Mouse (Mus musculus) retina, adult 2 months (tissue): ENCODE data around the gene Sned1.
"Not testable (repeated sequence)": the region's sequence is repeated elsewhere in the genome, so short reads cannot be mapped to it uniquely, and the experiment has no call there.

Experiments
- DNase-seq: peaks from one replicate; pipeline ENCODE4 v3.0.0-alpha.2; 2012; ENCODE audit warnings: low read depth, low spot score

Sned1 gene

DNA sequence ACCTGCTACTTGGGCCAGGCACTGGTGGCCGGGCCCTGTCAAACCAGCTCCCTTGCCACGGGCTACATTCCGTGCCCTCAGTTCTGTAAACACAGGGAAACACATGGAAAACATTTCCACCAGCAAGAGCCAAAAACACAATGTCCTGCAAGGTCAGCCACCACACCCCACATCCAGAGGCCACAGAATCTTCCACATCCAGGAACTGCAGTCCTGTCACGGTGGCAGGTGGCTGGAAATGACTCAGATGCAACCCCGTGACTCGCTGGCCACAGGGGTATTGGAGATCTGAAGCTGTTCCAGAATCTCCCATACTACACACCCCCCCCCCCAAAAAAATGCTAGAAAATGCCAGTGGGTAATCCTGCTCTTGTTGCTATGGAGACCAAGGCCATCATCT lies 6.4 kb upstream of the Sned1 start:
- DNase-seq, result no peak

DNA sequence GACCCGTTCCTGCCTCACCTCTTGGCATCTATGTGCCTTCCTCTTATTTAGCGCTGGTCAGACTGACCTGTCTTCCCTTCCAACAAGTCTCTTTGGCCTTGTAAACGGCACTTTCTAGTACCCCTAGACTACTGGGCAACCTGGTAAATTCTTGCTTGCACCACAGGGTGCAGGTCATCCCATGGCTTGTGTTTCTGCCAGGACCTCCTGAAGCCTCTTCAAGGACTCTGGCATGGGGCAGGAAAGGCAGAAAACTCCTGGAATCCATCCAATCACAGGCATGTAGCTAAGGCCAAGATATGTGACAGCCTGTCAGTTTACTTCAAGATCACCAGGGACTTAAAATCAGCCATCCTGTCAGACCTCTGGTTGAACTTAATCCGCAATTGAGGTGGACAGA lies 6.0 kb upstream of the Sned1 start:
- no peak for DNase-seq

DNA sequence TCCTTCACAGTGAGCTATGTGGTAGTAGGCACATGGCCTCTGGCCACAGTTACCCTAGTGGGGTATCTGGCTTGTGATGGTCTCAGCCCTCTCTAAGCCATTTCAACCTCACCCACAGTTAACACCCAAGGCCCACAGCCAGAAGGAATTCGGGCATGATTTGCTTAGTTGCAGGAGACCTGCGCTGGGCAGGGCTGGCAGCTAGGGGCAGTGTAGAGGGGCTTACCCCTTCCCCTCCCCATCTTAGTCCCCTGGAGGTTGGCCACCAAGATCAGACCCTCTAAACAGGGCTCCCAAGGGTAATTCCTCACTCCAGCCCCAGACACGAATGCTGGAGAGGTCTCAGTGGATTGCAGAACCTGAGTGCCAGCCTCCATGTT lies 894 bp downstream of the Sned1 start:
- no peak for DNase-seq

DNA sequence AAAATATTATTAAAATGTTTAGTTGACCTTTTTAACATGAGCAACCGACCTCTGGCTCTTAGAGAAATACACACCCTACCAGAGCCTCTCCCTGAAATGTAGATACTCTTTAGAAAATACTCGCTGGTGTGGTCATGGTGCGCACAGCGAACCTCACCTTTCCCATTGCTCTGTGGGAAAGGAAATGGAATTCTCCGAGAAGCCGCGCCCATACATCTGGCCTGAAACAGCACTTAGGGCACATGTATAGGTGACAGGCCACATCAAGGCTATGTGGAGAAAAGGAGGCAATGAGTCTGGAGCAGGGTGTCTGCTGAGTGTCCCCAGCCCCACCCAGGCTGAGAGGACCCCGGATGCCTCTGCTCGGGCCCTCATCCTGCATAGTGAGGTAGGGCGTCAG lies 2.0 kb downstream of the Sned1 start:
- no peak for DNase-seq

DNA sequence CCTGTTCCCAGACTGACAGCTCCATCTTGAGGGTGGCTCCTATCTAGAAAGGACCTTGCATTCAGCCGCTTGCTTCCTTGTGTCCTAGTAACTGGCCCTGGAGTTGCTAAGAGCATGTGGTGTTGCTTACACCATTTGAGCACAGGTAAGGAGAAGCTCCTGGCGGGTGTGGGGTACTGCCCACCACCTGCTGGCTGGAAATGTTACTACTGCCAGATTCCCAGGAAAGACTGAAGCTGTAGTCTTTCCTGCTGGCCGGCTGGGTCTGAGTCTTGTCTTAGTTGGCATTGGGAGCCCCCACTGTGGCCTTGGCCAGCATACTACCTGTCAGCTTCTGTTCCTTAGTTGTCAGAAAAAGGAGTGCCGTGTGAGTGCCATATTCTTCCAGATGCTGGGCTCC lies 2.6 kb downstream of the Sned1 start:
- DNase-seq, result no peak

DNA sequence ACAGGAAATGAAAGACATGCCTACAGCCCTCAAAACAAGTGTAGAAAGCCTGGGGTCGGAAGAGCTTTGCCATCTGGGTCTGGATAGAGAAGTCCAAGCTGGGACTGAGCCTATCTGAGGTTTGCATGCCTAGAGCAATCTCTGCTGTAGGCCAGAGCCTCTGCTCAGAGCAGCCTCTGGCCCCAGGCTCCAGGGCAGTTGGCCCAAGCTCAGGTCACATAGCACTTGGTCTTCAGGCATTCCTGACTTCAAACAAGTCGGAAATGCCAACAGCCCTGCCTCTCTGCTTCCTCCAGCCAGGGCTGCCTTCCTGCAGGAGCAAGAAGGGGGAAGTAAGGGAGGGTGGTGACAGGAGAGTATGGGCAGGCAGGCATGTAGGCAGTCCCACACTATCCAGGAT lies 10.3 kb downstream of the Sned1 start:
- DNase-seq, result no peak

DNA sequence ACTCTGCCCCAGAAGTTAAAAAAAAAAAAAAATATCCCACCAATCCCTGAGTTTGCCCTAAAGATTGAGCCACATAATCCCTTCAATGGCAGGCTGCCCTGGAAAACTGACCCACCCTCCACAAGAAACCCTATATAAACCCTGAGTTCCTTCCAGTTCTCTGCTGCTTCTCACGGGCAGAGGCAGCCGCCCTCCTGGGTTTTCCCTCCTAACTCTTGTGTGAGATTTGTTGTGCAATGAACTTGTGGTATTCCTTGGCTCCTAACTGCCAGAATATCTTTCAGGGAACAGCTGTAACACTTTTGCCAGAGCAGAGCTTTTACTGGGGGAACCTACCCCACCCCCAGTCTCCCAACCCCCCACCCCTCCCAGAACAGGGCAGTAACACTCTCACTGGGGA lies 16.9 kb downstream of the Sned1 start:
- no peak for DNase-seq

DNA sequence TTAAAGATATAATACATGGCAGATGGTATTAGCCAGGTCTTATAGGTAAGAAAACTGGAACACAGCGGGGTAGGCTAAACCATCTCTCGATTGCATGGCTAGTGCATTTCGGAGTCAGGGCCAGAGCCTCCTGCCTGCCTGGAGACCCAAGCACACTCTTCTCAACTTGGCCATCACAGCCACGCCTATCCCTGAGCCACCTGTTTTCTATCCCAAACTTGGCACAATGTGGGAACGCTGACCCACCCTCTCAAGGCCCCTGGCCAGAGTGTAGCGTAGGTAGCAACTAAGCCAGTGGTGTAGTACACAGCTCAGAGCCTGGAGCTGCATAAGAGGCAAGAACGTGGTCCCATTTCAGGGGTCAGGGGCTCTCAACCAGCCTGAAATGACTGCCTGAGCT lies 20.1 kb downstream of the Sned1 start:
- DNase-seq, result no peak

DNA sequence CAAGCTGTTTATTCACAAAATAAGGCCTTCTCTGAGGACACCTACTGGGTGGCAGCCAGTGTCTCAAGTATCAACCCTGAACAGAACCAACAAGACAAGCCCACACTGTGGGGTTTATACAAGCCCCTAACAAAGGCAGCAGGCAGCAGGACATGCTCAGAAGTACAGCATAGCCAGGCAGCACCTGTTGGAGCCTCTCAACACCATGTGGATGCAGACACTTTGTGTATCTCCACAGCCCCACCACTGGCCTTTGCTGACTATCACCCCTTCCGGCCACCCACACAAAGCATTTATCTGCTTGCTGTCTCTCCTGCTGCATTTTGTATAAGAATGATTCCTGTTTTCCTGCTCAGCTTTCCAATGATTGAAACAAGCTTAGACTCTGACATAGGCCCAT lies 21.9 kb downstream of the Sned1 start:
- no peak for DNase-seq

DNA sequence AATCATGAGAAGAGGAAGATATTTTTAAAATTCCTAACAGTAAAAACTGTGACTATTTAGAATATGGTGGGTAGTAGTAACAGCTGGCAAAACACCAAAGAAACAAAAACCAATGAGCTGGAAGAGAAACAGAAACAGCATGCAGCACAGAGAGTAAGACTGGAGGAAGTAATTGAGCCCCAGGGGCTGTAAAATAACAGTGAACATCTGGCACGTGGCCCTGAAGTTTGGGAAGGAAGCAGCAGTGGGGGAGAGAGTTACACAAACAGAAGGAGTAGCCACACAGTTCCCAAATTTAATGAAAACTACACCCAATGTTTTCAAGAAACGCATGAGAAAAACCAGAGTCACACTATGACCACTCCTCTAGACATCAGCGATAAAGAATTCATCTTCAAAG lies 31.6 kb downstream of the Sned1 start:
- no peak for DNase-seq

DNA sequence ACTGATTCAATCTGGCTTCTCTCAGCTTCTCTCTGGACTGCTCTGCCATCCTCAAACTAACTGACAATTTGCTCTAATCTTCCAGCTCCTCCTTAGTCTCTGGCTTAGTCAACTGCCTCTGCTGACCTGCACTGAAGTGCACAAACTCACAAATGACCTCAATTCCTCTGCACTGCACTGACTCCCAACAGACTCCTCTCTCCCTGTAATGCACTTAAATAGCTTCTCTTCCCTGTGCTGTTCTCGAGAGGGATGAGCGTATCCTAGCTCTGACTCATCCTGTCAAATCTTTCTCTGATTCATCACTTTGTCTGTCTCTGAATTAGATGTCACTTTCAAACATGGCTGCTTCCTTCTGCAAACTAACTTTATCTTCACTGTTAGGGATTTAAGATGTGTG lies 32.6 kb downstream of the Sned1 start:
- DNase-seq, result no peak

DNA sequence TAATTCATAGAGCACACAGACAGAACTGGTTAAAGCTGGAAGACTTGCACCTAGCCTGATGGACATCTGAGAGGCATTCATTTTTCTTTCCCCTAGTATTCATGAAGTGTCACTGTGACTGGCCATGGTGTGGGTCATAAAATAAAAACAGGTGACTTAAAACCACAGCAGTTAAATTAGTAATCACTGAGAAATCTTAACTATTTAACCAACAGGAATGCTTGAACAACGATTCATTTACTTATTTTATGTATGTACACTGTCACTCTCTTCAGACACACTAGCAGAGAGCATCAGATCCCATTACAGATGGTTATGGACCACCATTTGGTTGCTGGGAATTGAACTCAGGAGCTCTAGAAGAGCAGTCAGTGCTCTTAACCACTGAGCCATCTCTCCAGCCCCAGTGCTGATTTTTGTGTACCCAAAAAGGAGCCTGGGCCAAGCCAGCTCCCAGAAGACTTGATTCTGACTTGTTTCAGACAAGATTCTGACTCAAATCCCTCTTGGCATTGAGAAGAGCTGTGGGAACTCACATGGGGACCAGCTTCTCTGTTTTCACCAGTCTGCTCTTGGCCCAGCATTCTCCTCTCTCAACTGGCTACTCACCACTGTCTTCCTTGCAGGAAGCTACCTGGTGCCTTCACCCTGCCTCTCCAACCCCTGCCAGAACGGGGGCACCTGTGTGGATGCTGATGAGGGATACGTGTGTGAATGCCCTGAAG lies 35.0 kb downstream of the Sned1 start:
- DNase-seq, result no peak

DNA sequence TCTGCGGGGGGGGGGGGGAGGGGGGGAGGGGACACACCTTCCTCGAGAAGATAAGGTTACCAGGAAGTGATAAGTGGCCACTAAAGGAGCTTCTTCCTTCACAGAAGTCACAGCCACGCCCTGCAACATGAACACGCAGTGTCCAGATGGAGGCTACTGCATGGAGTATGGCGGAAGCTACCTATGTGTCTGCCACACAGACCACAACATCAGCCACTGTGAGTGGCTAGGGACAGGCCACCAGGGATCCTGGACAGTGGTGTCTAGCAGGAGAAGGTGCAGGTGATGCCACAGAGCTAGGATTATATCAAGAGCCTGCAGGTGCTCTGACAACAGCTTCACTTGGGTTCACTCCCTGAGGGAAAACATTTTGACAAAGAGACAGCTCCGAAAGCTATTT lies 36.1 kb downstream of the Sned1 start:
- no peak for DNase-seq

DNA sequence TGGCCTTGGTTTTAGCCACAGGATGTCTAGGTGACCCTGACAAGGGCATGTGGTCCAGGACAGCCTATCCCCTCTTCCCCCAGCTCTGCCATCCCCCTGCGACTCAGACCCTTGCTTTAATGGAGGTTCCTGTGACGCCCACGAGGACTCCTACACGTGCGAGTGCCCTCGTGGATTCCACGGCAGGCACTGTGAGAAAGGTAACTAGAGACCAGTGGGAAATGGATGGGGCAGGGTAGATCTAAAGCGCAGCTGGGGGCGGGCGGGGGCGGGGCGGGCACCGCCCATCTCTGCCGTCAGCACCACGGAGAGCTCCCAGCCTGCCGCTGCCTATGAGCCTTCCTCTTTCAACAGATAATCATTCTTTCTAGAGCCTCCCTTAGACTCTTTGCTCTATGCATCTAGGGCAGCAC lies 36.8 kb downstream of the Sned1 start:
- DNase-seq, result no peak

DNA sequence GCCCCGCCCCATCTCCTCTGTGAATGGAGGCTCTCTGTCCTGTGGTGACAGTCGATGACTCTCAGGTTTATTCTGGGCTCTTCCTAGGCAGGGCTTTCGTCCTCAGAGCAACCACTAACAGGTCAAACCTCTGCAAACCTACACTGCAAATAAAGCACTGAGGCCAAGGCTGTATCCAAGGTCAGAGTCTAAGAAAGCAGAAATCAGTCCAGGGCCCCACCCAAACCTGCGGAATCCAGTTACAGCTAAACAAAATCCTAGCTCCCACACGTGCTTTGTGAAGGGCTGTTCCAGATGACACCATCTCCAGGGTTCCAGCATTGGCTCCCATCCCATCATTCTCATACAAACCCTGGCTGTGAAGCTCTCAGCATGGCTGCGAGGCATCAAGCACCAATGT lies 39.9 kb downstream of the Sned1 start:
- no peak for DNase-seq

DNA sequence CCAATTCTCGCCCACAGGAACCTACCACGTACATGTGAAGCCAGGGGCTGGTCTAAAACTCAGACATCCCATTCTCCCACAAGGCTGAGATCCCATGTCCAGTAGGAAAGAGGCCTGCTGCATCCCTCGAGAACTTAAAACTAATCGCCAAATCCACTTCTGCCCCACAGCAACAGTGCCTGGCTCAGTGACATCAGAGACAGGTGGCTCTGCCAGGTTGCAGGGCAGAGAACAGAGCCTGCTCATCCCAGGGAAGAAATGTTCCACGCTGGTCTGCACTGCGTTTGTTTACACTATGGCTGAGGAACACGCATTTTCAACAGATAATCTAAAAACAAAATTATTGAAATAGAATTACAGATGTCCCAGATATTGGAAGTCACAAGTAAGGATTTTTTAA lies 41.4 kb downstream of the Sned1 start:
- DNase-seq, result no peak

DNA sequence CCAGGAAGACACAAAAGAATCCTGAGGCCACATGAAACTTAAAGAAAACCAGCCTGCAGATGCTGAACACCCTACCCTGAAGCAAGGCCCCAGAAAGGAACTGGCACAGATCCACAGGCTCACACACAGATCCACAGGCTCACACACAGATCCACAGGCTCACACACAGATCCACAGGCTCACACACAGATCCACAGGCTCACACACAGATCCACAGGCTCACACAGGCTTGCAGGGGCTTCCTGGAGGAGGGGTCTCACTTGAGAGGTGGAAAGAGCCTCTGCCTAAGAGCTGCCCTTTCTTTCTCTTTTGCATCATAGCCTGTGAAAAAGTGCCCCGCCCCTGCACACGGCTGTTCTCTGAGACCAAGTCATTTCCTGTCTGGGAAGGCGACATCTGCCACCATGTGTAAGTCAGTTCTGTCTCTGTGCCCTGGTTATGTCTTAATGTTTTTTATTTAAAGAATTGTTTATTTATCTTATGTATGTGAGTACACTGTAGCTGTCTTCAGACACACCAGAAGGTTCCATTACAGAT lies 54.1 kb downstream of the Sned1 start:
- DNase-seq, result no peak

DNA sequence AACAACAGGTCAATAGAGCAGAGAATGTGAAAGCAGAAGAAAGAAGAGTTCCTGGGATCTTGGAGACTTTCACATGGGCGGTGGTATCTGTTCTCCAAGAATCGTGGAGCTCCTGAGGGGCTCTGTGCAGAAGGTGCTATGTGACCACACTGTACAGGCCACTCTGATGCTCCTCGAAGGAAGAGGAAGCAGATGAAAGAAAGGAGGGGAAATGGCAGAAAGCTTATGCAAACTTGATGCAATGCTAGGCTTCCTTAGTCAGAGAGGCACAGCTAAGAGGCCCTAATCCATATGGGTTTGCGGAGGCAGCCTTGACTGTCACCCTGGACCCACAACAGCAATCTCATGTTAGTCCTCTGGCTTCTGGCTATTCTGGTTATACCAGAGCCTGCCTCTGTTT lies 55.3 kb downstream of the Sned1 start:
- DNase-seq, result no peak

DNA sequence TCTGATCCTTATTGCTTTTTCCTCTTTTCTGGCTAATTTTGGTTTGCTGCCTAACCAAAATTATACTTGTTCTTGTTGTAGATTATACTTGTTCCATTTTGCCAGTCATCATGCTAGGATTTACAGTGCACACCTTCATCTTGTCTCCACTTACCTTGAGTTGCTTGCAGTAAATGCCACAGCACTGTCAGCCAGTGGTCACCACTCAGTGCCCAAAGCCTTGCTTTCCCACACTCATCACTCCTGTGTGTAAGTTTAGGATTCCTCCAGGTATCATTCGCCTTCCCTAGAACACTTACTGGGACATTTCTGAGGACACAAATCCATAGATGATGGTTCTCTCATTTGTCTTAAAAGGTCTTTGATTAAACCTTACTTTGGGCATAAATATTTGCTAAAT lies 56.0 kb downstream of the Sned1 start:
- no peak for DNase-seq

DNA sequence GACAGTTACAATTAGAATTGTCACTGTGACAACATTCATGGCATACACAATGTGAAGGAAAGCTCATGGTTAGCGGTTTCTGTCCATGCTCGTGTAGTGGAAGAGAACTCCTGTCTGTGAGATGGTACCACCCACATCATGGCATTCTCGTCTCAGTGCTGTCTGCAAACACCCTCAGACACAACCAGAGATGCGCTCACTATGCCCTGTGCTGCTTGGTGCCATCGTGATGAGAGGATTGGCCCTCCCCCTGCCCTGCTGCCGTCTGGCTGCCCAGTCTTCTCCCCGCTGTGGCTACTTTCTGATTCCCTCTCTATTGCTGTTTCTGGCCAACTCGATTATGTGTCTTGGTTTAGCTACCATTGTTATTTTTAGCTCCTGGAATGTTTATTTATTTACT lies 56.4 kb downstream of the Sned1 start:
- no peak for DNase-seq

DNA sequence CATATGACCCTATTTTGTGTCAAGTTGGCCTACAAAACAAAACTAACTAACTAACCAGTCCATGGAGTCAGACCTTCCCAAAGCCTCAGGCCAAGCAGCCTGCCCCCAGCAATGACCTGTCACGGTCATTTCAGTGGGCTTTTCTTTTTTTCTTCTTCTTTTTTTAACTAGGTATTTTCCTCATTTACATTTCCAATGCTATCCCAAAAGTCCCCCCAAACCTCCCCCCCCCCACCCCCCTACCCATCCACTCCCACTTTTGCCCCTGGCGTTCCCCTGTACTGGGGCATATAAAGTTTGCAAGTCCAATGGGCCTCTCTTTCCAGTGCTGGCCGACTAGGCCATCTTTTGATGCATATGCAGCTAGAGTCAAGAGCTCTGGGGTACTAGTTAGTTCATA lies 58.9 kb downstream of the Sned1 start:
- DNase-seq, result not testable (repeated sequence)

DNA sequence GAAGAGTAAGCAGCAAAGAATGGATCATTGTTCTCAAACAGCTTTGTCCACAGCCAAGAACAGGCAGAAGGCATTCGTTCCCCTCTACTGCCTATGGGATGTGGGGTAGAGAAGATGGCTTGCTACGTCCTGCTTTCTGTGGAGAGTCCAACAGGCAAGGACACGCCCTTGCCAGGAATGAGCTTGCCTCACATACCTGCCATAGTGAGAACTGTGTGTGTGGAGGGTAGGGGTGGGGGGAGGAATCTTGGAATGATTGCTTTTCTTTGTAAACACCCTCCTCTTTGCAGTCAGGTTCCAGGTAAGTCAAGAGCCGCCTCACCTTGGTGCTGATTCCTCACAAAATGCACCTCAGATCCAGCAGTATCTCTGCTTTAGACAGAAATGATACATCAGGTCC lies 64.2 kb downstream of the Sned1 start:
- DNase-seq, result no peak

DNA sequence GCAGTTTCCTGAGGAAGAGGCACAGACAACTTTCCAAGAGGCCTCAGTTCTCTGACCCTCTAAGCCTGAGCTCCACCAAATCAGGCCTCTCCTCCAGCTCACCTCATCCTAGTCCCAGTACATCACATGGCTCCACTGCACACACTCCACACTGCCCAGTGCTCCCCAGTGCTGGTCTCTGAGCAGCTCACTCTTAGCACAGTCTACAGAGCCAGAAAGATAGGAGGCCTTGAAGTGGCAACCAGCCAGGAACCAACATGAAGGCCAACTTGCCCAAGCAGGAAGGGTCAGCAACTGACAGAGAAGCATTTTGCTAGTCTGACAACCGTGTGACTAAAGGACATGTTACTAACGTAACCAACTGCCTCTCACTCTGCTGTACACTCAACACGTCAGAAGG lies 64.9 kb downstream of the Sned1 start:
- no peak for DNase-seq
